Mouse (Mus musculus): ENCODE data around the gene Tnrc6b.
"Not testable (repeated sequence)": the region's sequence is repeated elsewhere in the genome, so short reads cannot be mapped to it uniquely, and the experiment has no call there.

The Tnrc6b gene

GRCm38 (mm10) chr15:80797757-80798156 lies 86.6 kb downstream of the Tnrc6b start:
- peak in 1 of 2 experiments; percentile 39 for DNase-seq

DNA sequence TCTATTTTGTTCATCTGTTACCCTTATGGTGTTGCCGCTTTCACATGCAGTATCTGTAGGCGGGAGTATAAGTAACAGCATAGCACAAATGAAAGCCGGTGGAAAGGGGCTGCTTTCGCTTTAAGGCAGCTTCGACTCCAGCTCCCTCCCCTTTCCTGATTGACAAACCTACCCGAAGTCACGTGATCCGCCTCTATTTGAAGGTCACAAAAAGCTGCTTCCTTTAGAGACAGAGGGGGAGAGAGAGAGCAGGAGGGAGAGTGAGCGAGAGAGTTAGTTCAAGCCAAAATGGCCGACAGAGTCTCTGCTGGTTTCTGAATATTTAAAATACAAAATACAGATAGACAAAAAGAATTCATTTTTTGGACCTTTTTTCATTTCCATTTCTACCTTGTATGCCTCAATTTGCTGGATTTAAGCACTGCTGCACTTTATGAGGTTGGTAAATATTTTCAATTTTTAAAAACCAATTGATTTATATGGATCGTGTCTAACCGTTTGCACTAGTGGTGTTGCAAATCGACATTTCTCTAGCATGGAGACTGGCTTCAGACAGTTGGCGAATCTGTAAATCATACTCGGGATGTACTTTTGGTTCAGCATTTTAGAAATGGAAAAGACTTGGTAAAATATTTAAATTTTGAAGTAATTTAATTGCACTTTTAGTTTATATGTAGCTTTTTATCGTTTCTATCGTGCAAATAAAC lies 87.4 kb downstream of the Tnrc6b start:
- peak; percentile 94 to 96 for DNase-seq

DNA sequence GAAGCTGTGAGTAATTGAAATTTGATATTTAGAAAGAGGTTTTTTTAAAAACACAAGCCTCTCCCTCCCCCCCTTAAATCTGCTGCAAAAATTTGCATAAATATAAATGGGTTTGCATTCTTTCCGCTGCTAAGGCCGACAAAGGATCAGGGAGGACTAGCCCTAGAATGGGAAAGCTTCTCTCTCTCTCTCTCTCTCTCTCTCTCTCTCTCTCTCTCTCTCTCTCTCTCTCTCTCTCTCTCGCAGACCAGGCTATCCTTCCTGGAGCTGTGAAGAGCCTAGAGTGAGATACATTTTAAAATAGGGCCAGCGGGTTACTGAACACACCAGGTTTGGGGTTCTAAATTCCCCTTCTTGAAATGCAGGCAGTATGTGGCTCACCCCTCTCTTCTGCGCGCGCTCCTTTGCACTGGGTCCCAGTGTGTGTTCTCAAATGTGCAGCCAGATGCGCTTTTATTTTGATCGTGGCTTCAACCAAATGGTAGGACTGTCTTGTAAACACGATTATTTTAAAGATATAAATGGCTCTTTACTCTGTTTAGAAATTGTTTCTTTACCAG lies 88.0 kb downstream of the Tnrc6b start:
- DNase-seq: peak; percentile 33 to 60

- DNase-seq: peak; percentile 25 to 45
Measured at GRCm38 (mm10) chr15:80799634-80800137, 88.6 kb downstream of the Tnrc6b start.

- DNase-seq: no peak
Measured at GRCm38 (mm10) chr15:80800201-80800600, 89.1 kb downstream of the Tnrc6b start.

DNA sequence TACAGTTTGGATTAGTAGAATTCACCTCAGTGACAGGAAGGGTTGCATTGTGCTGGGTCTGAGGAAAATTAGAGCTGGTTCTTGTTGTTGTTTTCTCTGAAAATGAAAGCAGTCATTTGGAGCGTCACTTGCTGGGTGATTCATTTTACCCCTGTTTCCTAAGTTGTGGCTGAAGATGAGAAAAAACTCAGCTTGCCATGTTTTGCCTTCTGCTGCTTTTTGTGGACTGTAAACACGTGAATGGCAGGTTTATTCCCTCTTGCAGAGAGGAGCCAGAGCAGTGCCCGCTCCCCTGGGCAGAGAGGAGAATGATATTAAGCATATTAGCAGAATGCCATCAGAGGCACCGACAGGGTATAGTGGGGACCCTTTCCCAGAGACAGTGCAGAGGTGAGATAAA lies 89.7 kb downstream of the Tnrc6b start:
- no peak for DNase-seq

GRCm38 (mm10) chr15:80801597-80801996 lies 90.5 kb downstream of the Tnrc6b start:
- no peak for DNase-seq

- peak; percentile 20 to 41 for DNase-seq
Measured at GRCm38 (mm10) chr15:80807162-80807561, 96.0 kb downstream of the Tnrc6b start.

DNA sequence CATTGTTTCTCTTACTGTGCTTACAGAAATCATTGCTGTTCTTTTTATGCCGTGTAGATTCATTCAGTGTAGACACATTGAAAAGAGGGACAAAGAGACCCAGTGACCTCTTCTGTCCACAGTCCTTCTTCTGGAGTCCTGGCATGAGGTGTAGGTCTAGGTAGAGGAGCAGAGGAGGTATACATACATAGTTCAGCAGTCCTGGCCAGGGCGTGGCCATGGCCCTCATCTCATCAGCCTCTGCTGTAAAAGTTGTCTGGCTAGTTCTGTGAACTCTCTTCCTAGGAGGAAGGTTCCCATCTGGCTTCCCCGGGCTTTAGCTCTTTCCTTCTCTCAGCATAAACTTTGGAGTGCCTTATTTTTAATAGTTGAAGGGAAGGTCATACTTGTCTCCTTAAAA lies 99.1 kb downstream of the Tnrc6b start:
- no peak for DNase-seq

DNA sequence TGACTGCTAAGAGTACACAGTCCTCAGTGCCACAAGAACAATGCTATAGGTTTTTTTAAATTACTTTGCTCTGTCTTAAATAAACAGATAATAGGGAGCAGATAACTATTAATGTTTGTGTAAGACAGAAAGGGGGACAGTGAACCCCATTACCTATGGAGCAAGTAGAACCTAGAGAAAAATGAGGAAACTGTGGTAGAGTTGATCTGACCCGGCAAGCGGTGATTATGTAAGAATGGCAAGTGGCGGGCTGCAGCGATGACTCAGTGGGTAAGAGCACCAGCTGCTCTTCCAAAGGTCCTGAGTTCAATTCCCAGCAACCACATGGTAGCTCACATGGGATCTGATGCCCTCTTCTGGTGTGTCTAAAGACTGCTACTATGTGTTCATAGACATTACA lies 101.7 kb downstream of the Tnrc6b start:
- DNase-seq: no peak

DNA sequence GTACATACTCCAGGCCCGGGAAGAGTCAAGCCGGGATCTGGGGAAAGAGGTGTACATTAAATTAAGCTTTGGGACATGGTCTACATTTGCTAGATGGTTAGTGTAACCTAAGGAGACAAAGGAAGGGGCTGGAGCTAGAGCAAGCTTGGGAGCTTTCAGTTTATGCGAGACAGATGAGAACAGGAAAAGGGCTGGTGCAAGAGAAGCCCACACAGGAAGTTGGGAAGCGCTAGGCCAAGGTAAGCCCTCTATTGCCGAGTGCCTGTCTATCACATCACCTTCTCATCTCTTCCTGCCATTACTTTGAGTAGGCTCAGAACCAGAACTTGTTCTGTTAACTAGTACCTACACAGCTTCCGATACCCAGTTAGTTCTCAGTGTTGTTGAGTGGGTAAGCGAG lies 103.7 kb downstream of the Tnrc6b start:
- DNase-seq: no peak

- DNase-seq: no peak
Measured at GRCm38 (mm10) chr15:80822276-80822675, 111.2 kb downstream of the Tnrc6b start.

GRCm38 (mm10) chr15:80831170-80831569 lies 120.1 kb downstream of the Tnrc6b start:
- DNase-seq: no peak

GRCm38 (mm10) chr15:80832808-80833207 lies 121.7 kb downstream of the Tnrc6b start:
- no peak for DNase-seq

- DNase-seq: no peak
Measured at GRCm38 (mm10) chr15:80836246-80836645, 125.1 kb downstream of the Tnrc6b start.

GRCm38 (mm10) chr15:80838836-80839235 lies 127.7 kb downstream of the Tnrc6b start:
- DNase-seq: peak; percentile 42 to 52

DNA sequence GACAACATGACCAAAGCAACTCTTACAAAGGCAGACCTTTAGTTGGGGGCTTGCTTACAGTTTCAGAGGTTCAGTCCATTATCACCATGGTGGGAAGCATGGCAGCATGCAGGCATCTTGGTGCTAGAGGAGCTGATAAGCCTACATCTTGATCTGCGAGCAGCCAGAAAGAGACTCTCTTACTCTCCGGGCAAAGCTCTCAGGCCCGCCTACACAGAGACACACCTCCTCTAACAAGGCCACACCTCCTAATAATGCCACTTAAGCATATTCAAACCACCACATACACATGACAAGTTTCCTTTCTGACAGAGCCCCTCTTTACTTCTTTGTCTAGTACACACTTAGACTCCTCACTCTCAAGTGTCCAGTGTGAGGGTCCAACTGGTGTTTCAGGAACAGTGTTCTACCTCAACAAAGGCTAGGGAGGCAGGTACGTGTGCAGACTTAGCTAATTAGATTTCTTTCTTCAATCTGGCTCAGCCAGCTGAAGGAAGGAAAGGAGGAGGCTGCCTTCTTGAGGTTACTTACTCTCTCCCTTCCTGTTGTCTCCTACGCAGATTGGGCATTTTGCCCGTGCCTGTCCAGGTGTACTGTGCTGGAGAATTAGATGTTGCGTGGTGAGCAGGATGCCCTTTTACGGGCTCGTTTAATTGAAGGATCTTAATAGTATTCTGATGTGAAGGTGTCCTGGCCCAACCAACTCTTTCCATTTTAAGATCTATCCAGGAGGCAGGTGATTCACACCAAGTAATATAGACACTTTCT lies 128.7 kb downstream of the Tnrc6b start:
- DNase-seq: peak; percentile 37 to 41

DNA sequence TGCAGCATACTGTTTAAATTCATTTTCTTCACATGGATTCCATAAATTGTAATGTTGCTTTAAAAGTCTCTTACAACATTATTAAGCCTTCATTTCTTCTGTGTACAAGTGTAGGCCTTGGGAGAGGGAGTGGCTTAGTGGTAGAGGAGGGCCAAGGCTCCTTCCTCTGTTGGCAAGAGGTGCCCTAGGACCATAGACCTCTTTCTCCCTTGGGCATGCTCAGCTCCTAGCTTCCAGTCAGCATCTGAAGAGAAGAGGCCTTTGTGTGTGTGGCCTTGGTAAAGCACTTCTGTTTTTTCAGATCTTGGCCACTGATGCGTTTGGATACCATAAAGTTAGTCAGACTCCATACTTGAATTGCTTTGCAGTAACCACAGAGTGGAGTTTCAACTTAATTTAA lies 133.1 kb downstream of the Tnrc6b start:
- DNase-seq: no peak

DNA sequence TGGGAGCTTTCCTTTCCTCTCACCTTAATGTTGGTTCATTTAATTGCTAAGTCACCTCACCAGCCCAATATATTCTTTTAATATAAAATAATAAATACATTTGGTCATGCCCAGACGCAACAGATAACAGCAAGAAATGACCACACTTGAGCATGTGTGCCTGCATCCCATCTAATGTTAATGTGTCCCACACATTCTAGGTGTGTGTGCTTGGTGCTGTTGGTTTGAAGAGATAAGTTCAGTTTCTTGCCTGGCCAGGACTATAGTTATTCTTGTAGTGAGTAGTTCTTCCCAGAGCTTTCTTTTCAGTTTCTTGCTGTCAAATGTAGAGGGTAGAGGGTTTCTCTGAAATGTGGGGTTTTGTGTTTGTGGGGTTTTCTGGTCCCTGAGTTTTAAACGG lies 133.8 kb downstream of the Tnrc6b start:
- DNase-seq: no peak

DNA sequence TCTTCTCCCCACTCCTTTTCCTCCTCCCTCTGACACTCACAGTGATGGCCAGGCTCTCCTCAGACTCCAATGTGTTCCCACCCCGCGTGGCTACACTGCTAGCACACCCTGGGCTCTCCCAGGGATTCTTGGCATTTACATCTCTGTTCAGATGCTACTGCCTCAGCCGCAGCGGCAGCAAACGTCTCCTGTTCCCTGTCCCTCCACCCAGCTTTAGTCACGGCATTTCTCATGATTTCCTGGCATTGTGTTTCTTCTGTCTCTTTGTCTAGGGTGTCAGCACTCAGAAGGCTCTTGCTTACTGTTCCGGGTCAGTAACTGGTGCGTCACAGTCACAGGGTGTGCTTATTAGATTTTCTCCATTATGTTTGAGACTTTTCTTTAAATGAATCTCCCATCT lies 138.9 kb downstream of the Tnrc6b start:
- DNase-seq: no peak

DNA sequence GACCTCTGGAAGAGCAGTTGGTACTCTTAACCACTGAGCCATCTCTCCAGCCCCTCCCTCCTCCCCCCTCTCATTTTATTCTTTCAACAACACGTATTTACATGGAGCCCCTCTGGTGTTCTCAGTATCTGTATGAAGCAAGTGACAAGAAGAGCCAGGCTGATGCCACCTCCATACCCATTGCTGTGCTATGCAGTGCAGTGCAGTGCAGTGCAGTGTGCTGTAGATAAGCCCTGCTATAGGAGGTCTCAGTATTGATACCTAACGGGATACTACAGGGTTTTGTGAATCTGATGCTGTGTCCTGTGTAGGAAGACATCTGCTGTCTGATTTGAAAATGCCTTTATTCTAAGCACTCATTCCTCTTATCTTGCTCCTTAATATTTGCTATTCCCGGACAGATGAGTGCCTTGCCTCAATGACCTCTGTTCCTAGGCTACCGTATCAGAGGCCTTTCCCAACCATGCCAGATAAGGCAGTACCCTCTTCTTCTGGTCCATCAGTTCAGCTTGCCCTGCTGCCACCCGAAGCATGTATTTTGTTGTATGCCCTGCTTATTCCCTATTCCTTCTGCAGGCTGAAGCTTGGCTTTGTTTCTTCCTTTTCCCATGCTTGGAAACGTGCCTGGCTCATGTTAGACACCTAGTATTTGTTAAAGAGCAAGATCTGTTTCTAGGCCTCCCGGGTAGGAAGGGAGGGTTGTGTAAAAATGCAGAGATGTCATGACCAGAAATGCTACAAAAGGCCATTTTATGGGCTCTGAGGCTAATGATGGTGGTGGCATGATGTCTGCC lies 139.8 kb downstream of the Tnrc6b start:
- DNase-seq: no peak

- DNase-seq: no peak
Measured at GRCm38 (mm10) chr15:80852122-80852521, 141.0 kb downstream of the Tnrc6b start.

DNA sequence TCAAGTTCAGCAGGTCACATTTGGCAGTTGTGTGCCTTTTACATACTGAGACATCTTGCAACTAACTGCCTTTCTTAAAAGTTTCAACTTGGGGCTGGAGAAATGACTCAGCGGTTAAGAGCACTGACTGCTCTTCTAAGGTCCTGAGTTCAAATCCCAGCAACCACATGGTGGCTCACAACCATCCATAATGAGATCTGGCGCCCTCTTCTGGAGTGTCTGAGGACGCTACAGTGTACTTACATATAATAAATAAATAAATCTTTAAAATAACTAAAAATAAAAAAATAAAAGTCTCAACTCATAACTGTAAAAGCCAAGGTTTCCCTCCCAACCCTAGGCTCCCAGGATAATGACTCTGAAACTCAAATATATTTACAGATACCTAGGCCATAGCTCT lies 141.4 kb downstream of the Tnrc6b start:
- not testable (repeated sequence) for DNase-seq
